Mouse (Mus musculus) kidney, embryonic 14.5 days (tissue): ENCODE measurements around the gene Tmem167. TPM values are rescaled to one million over a fixed set of nuclear protein-coding genes. Genes with fewer than 3 reads are reported as not detected.
A peak's percentile ranks its signal among the peaks of the same experiment; 100 is the strongest.

Experiments
- ATAC-seq: fragments of 200-750 bp; cut with Nextera tagmentation; 2 replicates; pipeline ENCODE4 v1.8.0; 2017; ENCODE audit warnings: moderate number of reproducible peaks, mild to moderate bottlenecking, moderate TSS enrichment, moderate library complexity; ENCODE audit not compliant: low FRiP score, low TSS enrichment
- H3K27ac ChIP-seq: fragments of 300-500 bp; sonication (generic); 2 replicates; pipeline ENCODE4 v1.5.1; 2014; ENCODE audit warnings: low read depth, mild to moderate bottlenecking, low read length, moderate library complexity, mixed read lengths
- H3K27me3 ChIP-seq: fragments of 300-500 bp; sonication (generic); 2 replicates; pipeline ENCODE4 v1.6.1; 2014; ENCODE audit warnings: mild to moderate bottlenecking, low read length; ENCODE audit not compliant: control insufficient read depth, insufficient read depth
- H3K36me3 ChIP-seq: fragments of 300-500 bp; sonication (generic); 2 replicates; pipeline ENCODE4 v1.6.1; 2014; ENCODE audit warnings: low read length, mixed read lengths; ENCODE audit not compliant: control insufficient read depth, insufficient read depth
- H3K4me1 ChIP-seq: fragments of 300-500 bp; sonication (generic); 2 replicates; pipeline ENCODE4 v1.6.1; 2014; ENCODE audit warnings: low read length, mixed read lengths; ENCODE audit not compliant: control insufficient read depth, insufficient read depth
- H3K4me2 ChIP-seq: fragments of 300-500 bp; sonication (generic); replicated peaks from 2 replicates; pipeline ENCODE4 v1.6.1; 2014; ENCODE audit warnings: low read depth, mild to moderate bottlenecking, low read length
- H3K4me3 ChIP-seq: fragments of 300-500 bp; sonication (generic); 2 replicates; pipeline ENCODE4 v1.5.1; 2014; ENCODE audit warnings: mild to moderate bottlenecking, low read length
- H3K9ac ChIP-seq: fragments of 300-500 bp; sonication (generic); 2 replicates; pipeline ENCODE4 v1.6.1; 2014; ENCODE audit warnings: low read depth, mild to moderate bottlenecking, low read length, moderate library complexity
- H3K9me3 ChIP-seq: fragments of 300-500 bp; sonication (generic); 2 replicates; pipeline ENCODE4 v1.6.1; 2016; ENCODE audit warnings: low read length; ENCODE audit not compliant: control insufficient read depth
- WGBS: fragments of 180-500 bp; shearing (Covaris S2); extraction: QIAGEN DNeasy Blood & Tissue Kit; methylation state at CpG from one replicate; pipeline ENCODE4 v1.1.7; 2014; 5-methylcytosine and 5-hydroxymethylcytosine counted together
- polyA plus RNA-seq: library from polyadenylated mRNA; unstranded; fragments of >200 nt; fragmentation: Nextera tagmentation; extraction: Ambion mirVana; gene quantifications from 2 replicates; pipeline ENCODE4 v1.2.1, GENCODE M21; 2014

Gene Tmem167
- polyA plus RNA-seq, 1 experiment from 2014 or later = 88.9 TPM

DNA sequence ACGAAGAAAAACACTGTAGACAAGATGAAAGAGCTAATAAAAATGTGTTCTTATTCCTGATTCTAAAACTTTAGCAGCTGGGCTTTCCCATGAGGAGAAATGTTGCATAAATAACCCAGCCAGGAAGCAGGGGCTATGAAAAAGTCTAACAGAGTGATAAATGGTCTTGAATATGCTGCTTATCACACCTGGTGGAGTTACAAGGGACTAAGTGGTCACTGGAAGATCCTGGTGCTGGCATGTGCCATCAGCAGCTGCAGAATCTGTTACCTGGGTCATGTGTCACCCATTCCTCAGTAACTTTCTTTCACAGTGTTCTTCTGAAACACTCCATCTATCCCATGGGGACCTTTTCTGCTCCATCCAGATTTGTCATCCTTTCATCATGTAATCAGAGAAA lies 22.8 kb downstream of the Tmem167 start:
- Histone ChIP-seq H3K9me3 (no peaks in the 10 kb centered on the region), H3K9ac (no peak overlapping the region), H3K4me3 (no peak overlapping the region), H3K36me3 (no peaks in the 10 kb centered on the region), H3K4me2 (no peak overlapping the region), H3K4me1 (peaks cover 9% of the 10 kb centered on the region; the same call in 1 of the 2 replicates), H3K27me3 (no peaks in the 10 kb centered on the region), H3K27ac (no peak overlapping the region)
- 46% methylated on average over 1 of the region's 1 CpGs for WGBS
- peak; percentile 66 for ATAC-seq

DNA sequence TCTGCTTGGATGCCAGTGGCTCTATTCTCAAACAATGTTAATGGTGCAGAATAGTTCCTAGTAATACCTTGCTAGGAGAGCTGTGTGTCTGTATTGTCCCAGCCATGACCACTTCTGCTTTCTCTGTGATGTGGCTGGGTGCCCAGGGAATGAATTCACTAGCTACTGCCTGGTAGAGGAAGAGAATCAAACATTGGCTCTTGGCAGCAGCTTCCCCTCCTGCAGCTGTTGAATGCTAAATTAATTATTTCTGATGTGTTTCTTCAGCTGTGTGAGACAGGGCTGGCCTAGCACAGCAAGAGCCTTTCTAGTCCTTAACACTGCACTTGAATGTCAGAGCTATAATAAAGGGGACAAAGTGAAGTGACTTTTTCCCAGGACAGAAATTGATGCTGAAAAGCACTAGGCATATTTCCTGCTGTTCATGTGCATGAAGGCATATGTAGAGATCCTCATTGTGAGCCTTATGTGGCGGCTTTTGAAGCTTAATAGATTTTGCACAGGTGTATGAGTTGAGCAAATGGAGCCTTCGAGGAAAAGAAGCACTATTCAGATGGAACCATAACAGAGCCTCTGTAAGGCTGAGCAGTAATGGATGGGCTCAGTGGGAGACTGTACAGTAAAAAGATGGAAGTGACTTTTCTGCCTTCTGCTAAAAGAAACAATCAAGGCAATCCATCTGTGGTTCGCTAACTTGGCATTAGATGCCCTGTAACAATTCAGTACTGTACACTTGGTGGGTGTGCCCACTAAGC lies 47.4 kb downstream of the Tmem167 start:
- no peak for ATAC-seq
- Histone ChIP-seq H3K27me3 (no peaks in the 10 kb centered on the region), H3K36me3 (no peaks in the 10 kb centered on the region), H3K9ac (no peak overlapping the region), H3K4me3 (no peak overlapping the region), H3K9me3 (no peaks in the 10 kb centered on the region), H3K4me1 (0 out of 2 replicates have a peak, but pooled peaks cover 3% of the 10 kb centered on the region), H3K4me2 (no peak overlapping the region), H3K27ac (no peak overlapping the region)
- WGBS = 87% methylated on average over 3 of the region's 3 CpGs

GRCm38 (mm10) chr13:90141681-90142080 lies 52.8 kb downstream of the Tmem167 start:
- H3K9ac ChIP-seq = no peak overlapping the region
- ATAC-seq = no peak
- WGBS = 94% methylated on average over 1 of the region's 1 CpGs

GRCm38 (mm10) chr13:90143245-90143644 lies 54.3 kb downstream of the Tmem167 start:
- Histone ChIP-seq H3K27ac (no peak overlapping the region), H3K9me3 (no peaks in the 10 kb centered on the region), H3K4me1 (no peaks in the 10 kb centered on the region), H3K9ac (no peak overlapping the region), H3K4me2 (no peak overlapping the region), H3K4me3 (no peak overlapping the region), H3K36me3 (no peaks in the 10 kb centered on the region), H3K27me3 (no peaks in the 10 kb centered on the region)
- no peak for ATAC-seq
- 21% methylated on average over 4 of the region's 4 CpGs for WGBS

More at GRCm38 (mm10) chr13:90141681-90142080, 52.8 kb downstream of the Tmem167 start:
- Histone ChIP-seq H3K36me3 (no peaks in the 10 kb centered on the region), H3K4me1 (no peaks in the 10 kb centered on the region), H3K4me3 (no peak overlapping the region), H3K9me3 (no peaks in the 10 kb centered on the region), H3K27ac (no peak overlapping the region), H3K4me2 (no peak overlapping the region), H3K27me3 (no peaks in the 10 kb centered on the region)

- no peak for ATAC-seq
- H3K27ac ChIP-seq = no peak overlapping the region
- no peaks in the 10 kb centered on the region for H3K27me3 ChIP-seq
- H3K4me2 ChIP-seq = no peak overlapping the region
- no peaks in the 10 kb centered on the region for H3K9me3 ChIP-seq
- H3K36me3 ChIP-seq = no peaks in the 10 kb centered on the region
- H3K4me3 ChIP-seq = no peak overlapping the region
- no peaks in the 10 kb centered on the region for H3K4me1 ChIP-seq
- no peak overlapping the region for H3K9ac ChIP-seq
Measured at GRCm38 (mm10) chr13:90151881-90152280, 63.0 kb downstream of the Tmem167 start.

- WGBS = 58% methylated on average over 7 of the region's 7 CpGs
- peak; percentile 75; the same call in 1 of the 2 replicates for ATAC-seq
- Histone ChIP-seq H3K27ac (no peak overlapping the region), H3K4me2 (no peak overlapping the region), H3K4me3 (no peak overlapping the region), H3K36me3 (no peaks in the 10 kb centered on the region), H3K4me1 (no peaks in the 10 kb centered on the region), H3K27me3 (no peaks in the 10 kb centered on the region), H3K9me3 (no peaks in the 10 kb centered on the region), H3K9ac (no peak overlapping the region)
Measured at GRCm38 (mm10) chr13:90152536-90153273, 63.8 kb downstream of the Tmem167 start.

GRCm38 (mm10) chr13:90164147-90164546 lies 75.2 kb downstream of the Tmem167 start:
- H3K4me2 ChIP-seq = no peak overlapping the region
- H3K4me1 ChIP-seq = no peaks in the 10 kb centered on the region
- no peaks in the 10 kb centered on the region for H3K27me3 ChIP-seq
- no peak overlapping the region for H3K4me3 ChIP-seq
- H3K36me3 ChIP-seq = no peaks in the 10 kb centered on the region
- no peak overlapping the region for H3K27ac ChIP-seq
- no peaks in the 10 kb centered on the region for H3K9me3 ChIP-seq
- H3K9ac ChIP-seq = no peak overlapping the region
- WGBS = 86% methylated on average over 2 of the region's 2 CpGs
- ATAC-seq = no peak

GRCm38 (mm10) chr13:90167044-90167443 lies 78.1 kb downstream of the Tmem167 start:
- Histone ChIP-seq H3K4me1 (peaks cover 6% of the 10 kb centered on the region; the same call in 1 of the 2 replicates), H3K36me3 (no peaks in the 10 kb centered on the region), H3K27me3 (no peaks in the 10 kb centered on the region), H3K9ac (no peak overlapping the region), H3K4me2 (no peak overlapping the region), H3K9me3 (no peaks in the 10 kb centered on the region), H3K4me3 (no peak overlapping the region), H3K27ac (no peak overlapping the region)
- ATAC-seq = no peak
- 81% methylated on average over 3 of the region's 3 CpGs for WGBS
